Mouse (Mus musculus): Measurements from ENCODE around the gene Marc2. TPM values are rescaled to one million over a fixed set of nuclear protein-coding genes. Genes with fewer than 3 reads are reported as not detected.
A peak's percentile ranks its signal among the peaks of the same experiment; 100 is the strongest.

Gene Marc2
- polyA plus RNA-seq, 1 experiment from 2014 or later, result 555 TPM

GRCm38 (mm10) chr1:184763866-184764265, 82.4 kb downstream of the Marc2 start:
- Histone ChIP-seq H3K9me3 (ENCODE audit: control insufficient read depth) (no peaks in the 10 kb centered on the region), H3K9ac (ENCODE audit: low read depth, low read length) (no peak overlapping the region), H3K36me3 (ENCODE audit: control insufficient read depth, insufficient read depth) (no peaks in the 10 kb centered on the region), H3K4me1 (replicated peaks; ENCODE audit: control insufficient read depth, insufficient read depth, low read length) (no peaks in the 10 kb centered on the region), H3K4me3 (ENCODE audit: low read depth, low read length) (no peak overlapping the region), H3K27ac (ENCODE audit: low read depth, low read length) (no peak overlapping the region), H3K4me2 (replicated peaks; ENCODE audit: low read depth) (no peak overlapping the region), H3K27me3 (replicated peaks; ENCODE audit: control insufficient read depth, insufficient read depth, low read length) (no peaks in the 10 kb centered on the region)
- ATAC-seq, result no peak
- WGBS, result 41% methylated on average over 3 of the region's 3 CpGs
- TF ChIP-seq CTCF (IDR thresholded peaks at IDR 0.05; ENCODE audit: low read depth), result no peak

MicroRNAs encoded within 50 kb of the gene (microRNA counts, 519-probe panel; counts per million panel counts)
- microRNA mmu-miR-1981, result 4,575 counts per million, percentile 73 among the panel's probes with 10 or more counts

Small RNA genes lying within 50 kb of the gene (microRNA-seq; reads per million reads assigned to microRNA genes)
- 218 reads per million, percentile 58 among the genes with 10 or more reads in this experiment for gene Mir1981

Other genes with a start within 250 kb of the Marc2 start
- 20.2 and 22.7 TPM in 2 replicates for gene Hlx, start 113.8 kb downstream of the Marc2 start, polyA plus RNA-seq (2015; fragmentation: Nextera tagmentation; extraction: Ambion mirVana)
- gene Marc1, start 35.1 kb downstream of the Marc2 start, polyA plus RNA-seq (2015; fragmentation: Nextera tagmentation; extraction: Ambion mirVana), result 1.5 and 1.6 TPM in 2 replicates
- gene C130074G19Rik, start 36.8 kb upstream of the Marc2 start, polyA plus RNA-seq (2015; fragmentation: Nextera tagmentation; extraction: Ambion mirVana), result 6.3 and 6.4 TPM in 2 replicates
- 1.6 TPM in 2 replicates for gene Mark1, start 153.1 kb upstream of the Marc2 start, polyA plus RNA-seq (2015; fragmentation: Nextera tagmentation; extraction: Ambion mirVana)

All from intestine, postnatal 0 days (tissue).